Mouse (Mus musculus) megakaryocyte, embryonic 14.5 days (primary cell): ENCODE measurements around the gene Gjb4. TPM values are rescaled to one million over a fixed set of nuclear protein-coding genes. Genes with fewer than 3 reads are reported as not detected.

Source experiments
- H3K27me3 ChIP-seq: replicated peaks from 2 replicates; pipeline ENCODE3; 2012; ENCODE audit warnings: inconsistent platforms
- H3K36me3 ChIP-seq: replicated peaks from 2 replicates; pipeline ENCODE3; 2012; ENCODE audit warnings: low read length, inconsistent platforms, mixed read lengths
- H3K4me1 ChIP-seq: 2 replicates; pipeline ENCODE4 v1.6.1; 2012; ENCODE audit warnings: inconsistent platforms
- H3K4me3 ChIP-seq: replicated peaks from 2 replicates; pipeline ENCODE3; 2012; ENCODE audit warnings: moderate library complexity, mild to moderate bottlenecking, inconsistent platforms
- H3K9me3 ChIP-seq: 2 replicates; pipeline ENCODE4 v1.6.1; 2012; ENCODE audit warnings: inconsistent platforms
- FLI1 ChIP-seq: IDR thresholded peaks from 2 replicates; pipeline ENCODE4 v1.6.1; 2012; ENCODE audit warnings: low read length, inconsistent platforms, mixed read lengths
- GATA1 ChIP-seq: IDR thresholded peaks from 3 replicates; pipeline ENCODE4 v1.6.1; 2012; ENCODE audit warnings: mixed read lengths, low read length, inconsistent platforms, borderline replicate concordance
- polyA plus RNA-seq: library from polyadenylated mRNA; stranded (reverse); fragments of >175 nt; gene quantifications from 2 replicates; pipeline ENCODE4 v1.2.3, GENCODE M21; 2012; ENCODE audit warnings: low replicate concordance; ENCODE audit not compliant: insufficient read depth

The Gjb4 gene
- polyA plus RNA-seq, 1 experiment = not detected

GRCm38 (mm10) chr4:127352594-127352993 lies 1.3 kb downstream of the Gjb4 start:
- H3K4me1 ChIP-seq = peaks cover under 1% of the 10 kb centered on the region; the same call in 1 of the 2 replicates
- TF ChIP-seq GATA1 (no peak), FLI1 (no peak)
- H3K36me3 ChIP-seq = peaks cover 20% of the 10 kb centered on the region
- no peak overlapping the region for H3K4me3 ChIP-seq
- peaks cover 10% of the 10 kb centered on the region for H3K27me3 ChIP-seq
- no peaks in the 10 kb centered on the region for H3K9me3 ChIP-seq

- no peaks in the 10 kb centered on the region for H3K27me3 ChIP-seq
- H3K4me1 ChIP-seq = no peaks in the 10 kb centered on the region; the same call in 1 of the 2 replicates
- no peak for TF ChIP-seq GATA1
- no peak for TF ChIP-seq FLI1
- no peak overlapping the region for H3K4me3 ChIP-seq
- no peaks in the 10 kb centered on the region for H3K9me3 ChIP-seq
- peaks cover 20% of the 10 kb centered on the region for H3K36me3 ChIP-seq
Observed at GRCm38 (mm10) chr4:127349560-127350300, 4.2 kb downstream of the Gjb4 start.

GRCm38 (mm10) chr4:127345000-127345399 lies 8.9 kb downstream of the Gjb4 start:
- no peak overlapping the region for H3K4me3 ChIP-seq
- H3K9me3 ChIP-seq = no peaks in the 10 kb centered on the region
- H3K4me1 ChIP-seq = no peaks in the 10 kb centered on the region
- TF ChIP-seq FLI1 = no peak
- TF ChIP-seq GATA1 = no peak
- peaks cover 6% of the 10 kb centered on the region for H3K27me3 ChIP-seq
- H3K36me3 ChIP-seq = no peaks in the 10 kb centered on the region

- Histone ChIP-seq H3K4me1 (no peaks in the 10 kb centered on the region), H3K4me3 (no peak overlapping the region), H3K36me3 (no peaks in the 10 kb centered on the region), H3K9me3 (no peaks in the 10 kb centered on the region; the same call in 1 of the 2 replicates), H3K27me3 (peaks cover 10% of the 10 kb centered on the region)
- TF ChIP-seq GATA1 = no peak
- TF ChIP-seq FLI1 = no peak
Observed at GRCm38 (mm10) chr4:127341372-127341771, 12.5 kb downstream of the Gjb4 start.

GRCm38 (mm10) chr4:127337668-127338067 lies 16.2 kb downstream of the Gjb4 start:
- Histone ChIP-seq H3K4me3 (no peak overlapping the region), H3K27me3 (peaks cover 18% of the 10 kb centered on the region), H3K36me3 (no peaks in the 10 kb centered on the region), H3K9me3 (no peaks in the 10 kb centered on the region; the same call in 1 of the 2 replicates), H3K4me1 (no peaks in the 10 kb centered on the region)
- TF ChIP-seq FLI1 (no peak), GATA1 (no peak)

GRCm38 (mm10) chr4:127334870-127335504 lies 18.9 kb downstream of the Gjb4 start:
- H3K4me1 ChIP-seq = peaks cover 8% of the 10 kb centered on the region
- no peaks in the 10 kb centered on the region; the same call in 1 of the 2 replicates for H3K9me3 ChIP-seq
- no peak for TF ChIP-seq FLI1
- TF ChIP-seq GATA1 = no peak
- H3K36me3 ChIP-seq = no peaks in the 10 kb centered on the region
- H3K4me3 ChIP-seq = no peak overlapping the region
- peaks cover 32% of the 10 kb centered on the region for H3K27me3 ChIP-seq

GRCm38 (mm10) chr4:127331171-127331570 lies 22.7 kb downstream of the Gjb4 start:
- no peak overlapping the region for H3K4me3 ChIP-seq
- no peak for TF ChIP-seq FLI1
- peaks cover 55% of the 10 kb centered on the region for H3K27me3 ChIP-seq
- peaks cover 14% of the 10 kb centered on the region for H3K4me1 ChIP-seq
- H3K36me3 ChIP-seq = no peaks in the 10 kb centered on the region
- H3K9me3 ChIP-seq = no peaks in the 10 kb centered on the region

GRCm38 (mm10) chr4:127330181-127331100 lies 23.4 kb downstream of the Gjb4 start, which contains the start of gene Gjb3:
TSS of gene Gjb3 (minus strand) at chr4:127330844.
- H3K36me3 ChIP-seq = no peaks in the 10 kb centered on the region
- peaks cover 14% of the 10 kb centered on the region for H3K4me1 ChIP-seq
- TF ChIP-seq GATA1 (no peak), FLI1 (no peak)
- peak within 1 kb of the TSS; percentile 80 for H3K4me3 ChIP-seq
- peaks cover 62% of the 10 kb centered on the region for H3K27me3 ChIP-seq
- H3K9me3 ChIP-seq = no peaks in the 10 kb centered on the region

- TF ChIP-seq GATA1 (no peak), FLI1 (no peak)
- Histone ChIP-seq H3K36me3 (no peaks in the 10 kb centered on the region), H3K4me3 (no peak overlapping the region), H3K27me3 (peaks cover 64% of the 10 kb centered on the region), H3K4me1 (peaks cover 18% of the 10 kb centered on the region), H3K9me3 (no peaks in the 10 kb centered on the region)
Observed at GRCm38 (mm10) chr4:127329751-127330150, 24.1 kb downstream of the Gjb4 start.

- no peak for TF ChIP-seq GATA1
- TF ChIP-seq FLI1 = no peak
- Histone ChIP-seq H3K27me3 (peaks cover 65% of the 10 kb centered on the region), H3K9me3 (no peaks in the 10 kb centered on the region)
Observed at GRCm38 (mm10) chr4:127329046-127329445, 24.8 kb downstream of the Gjb4 start.

More at GRCm38 (mm10) chr4:127329046-127329445, 24.8 kb downstream of the Gjb4 start:
- peaks cover 25% of the 10 kb centered on the region for H3K4me1 ChIP-seq
- H3K36me3 ChIP-seq = no peaks in the 10 kb centered on the region
- H3K4me3 ChIP-seq = no peak overlapping the region
